Mouse (Mus musculus) cerebellum, adult 11-12 months (tissue): ENCODE measurements around the gene Ccdc88b.

Source experiments
- DNase-seq: peaks from one replicate; pipeline ENCODE4 v3.0.0; 2022

Gene Ccdc88b

DNA sequence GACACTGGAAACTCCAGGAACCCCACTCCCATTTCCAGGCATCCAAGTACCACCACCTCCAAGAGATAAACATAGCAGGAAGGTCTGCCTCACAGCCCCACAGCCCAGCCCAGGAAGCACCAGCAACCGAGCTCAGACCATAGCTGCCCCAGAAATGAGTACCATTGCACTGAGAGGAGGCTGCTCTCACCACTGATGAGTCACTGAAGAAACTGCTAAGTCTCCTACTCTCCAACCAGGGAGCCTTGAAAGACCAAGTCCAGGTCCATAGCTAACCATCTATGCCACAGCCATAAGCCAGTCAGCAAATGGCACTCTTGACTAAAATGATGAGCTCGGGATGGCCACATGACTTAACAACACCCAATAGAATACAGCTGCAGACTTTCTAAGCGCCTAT, 31.4 kb downstream of the Ccdc88b start:
- no peak for DNase-seq

DNA sequence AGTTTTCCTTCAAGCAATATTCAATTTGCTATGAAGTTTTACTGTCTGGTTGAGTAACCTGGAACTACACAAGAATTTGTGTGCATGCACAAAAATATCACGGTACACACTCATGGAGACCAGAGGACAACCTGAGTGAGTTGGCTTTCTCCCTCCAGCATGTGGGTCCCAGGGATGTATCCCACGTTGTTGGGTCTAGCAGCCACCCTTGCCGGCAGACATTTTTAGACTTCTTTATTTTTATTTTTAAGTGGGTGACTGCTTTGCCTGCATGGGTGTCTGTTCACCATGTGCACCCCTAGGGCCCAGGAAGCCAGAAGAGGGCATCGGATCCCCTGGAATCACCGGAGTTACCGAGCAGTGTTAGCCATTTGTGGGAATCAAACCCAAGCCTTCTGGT, 32.6 kb downstream of the Ccdc88b start:
- no peak for DNase-seq

DNA sequence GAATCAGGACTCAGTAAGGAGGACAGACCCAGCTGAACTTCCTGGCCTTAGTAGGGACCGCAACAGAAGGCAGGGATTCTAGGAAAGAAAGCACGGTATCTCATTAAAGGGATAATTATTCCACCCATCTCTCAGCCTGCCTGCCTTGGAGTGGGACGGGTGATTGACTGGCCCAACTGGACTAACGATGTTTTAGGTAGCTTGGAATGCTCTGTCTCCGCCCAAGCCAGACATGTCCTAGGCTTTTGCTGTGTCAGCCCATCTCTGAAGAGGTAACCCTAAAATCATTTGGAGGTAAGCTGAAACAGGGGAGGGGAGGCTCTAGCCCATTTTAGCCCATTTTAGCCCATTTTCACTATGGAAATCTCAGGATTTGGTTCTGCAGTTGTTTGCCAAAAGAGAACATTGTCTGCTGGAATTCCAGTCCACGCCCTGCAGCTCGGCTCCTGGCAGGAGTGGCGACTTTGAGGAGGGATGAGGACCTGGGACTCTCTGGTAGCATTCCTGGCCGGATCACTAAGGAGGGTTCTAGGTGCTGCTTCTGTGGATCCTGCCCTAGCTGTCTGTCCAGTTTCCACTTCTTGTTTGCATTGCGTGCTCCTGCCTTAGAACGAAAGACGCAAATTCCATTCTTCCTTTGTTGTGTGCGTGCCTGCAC, 37.3 kb downstream of the Ccdc88b start:
- no peak for DNase-seq

DNA sequence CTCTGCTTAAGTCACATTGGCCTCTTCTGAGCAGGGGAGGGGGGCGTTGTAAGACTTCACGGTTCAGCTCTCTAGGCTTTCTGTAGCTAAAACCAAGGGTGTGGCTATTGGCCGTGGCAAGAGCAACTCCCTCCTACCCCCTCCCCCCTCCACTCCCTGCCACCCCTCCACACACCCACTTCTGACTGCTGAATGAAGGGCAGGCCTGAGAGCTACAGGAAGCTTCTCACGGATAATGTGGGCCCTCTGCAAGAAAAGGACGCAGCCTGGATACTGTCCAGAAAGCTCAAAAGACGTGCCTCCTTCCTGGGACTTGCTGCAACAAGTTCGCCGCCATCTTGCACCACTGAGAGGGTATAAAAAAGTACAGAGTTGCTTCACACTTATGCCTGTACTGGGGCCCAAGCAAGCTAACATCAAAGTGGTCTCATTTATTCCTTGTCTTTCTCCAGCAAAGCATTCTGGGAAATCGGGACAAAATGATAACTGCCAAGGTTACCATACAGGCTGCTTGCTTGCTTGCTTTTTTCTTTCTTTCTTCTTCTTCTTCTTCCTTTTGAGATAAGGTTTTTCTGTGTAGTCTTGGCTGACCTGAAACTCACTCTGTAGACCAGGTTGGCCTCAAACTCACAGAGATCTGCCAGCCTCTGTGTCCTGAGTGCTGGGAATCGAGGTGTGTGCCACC, 38.7 kb downstream of the Ccdc88b start:
- no peak for DNase-seq

DNA sequence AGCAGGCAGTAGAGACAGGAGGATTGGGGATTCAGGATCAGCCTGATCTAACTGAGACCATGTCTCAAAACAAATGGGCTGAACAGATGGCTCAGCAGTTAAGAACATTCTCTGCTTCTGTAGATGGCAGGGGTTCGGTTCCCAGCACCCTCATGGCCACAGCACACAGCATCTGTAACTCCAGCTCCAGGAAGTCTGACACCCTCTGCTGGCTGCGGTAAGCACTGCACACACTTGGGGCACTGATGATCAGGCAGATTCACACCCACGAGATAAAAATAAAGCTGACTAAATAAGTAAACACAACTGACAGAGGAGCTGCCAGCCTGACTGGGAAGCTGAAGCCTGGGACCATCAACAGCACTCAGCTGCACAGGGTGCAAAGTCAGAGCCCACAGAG, 43.1 kb downstream of the Ccdc88b start:
- DNase-seq, result no peak

DNA sequence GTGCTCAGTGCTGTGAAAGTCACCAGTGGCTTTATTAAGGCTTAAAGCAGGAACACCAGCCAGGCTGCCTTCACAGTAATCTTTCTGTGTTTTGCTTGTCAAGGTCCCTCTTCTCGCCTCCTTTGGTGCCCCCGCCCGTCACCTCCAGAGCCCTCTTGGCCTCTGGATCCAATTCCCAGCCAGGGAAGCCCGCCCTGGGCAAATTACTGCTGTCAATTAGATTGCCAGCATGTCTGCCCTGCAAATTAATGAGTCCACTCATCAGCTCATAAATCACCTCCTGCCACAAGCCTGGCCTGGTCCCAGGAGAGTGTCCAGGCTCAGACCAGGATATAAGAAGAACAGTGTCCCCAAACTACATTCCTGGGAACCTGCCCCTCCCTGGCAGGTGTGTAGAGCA, 43.6 kb downstream of the Ccdc88b start:
- DNase-seq, result no peak
